Mouse (Mus musculus) left cerebral cortex, adult 18-20 months (tissue): ENCODE measurements at regions not wholly inside any gene's neighbourhood (a gene's known extent, or its start where the extent isn't known, plus 50 kb on each side); places are given as distances from the start of the nearest gene placed in this dataset.

ENCODE experiments used
- DNase-seq, 2 experiments: peaks; one replicate each; pipeline ENCODE4 v3.0.0; 2021 to 2022; ENCODE audit warnings: low spot score in 2 of 2, mixed read lengths in 1 of 2

- peak in 1 of 2 experiments; percentile 9 for DNase-seq
Measured at GRCm38 (mm10) chr6:10970587-10971138, 936.6 kb downstream of the Ndufa4 start.

- DNase-seq, result peak; percentile 5 to 21
Measured at GRCm38 (mm10) chr6:10969841-10970536, 937.3 kb downstream of the Ndufa4 start.

- no peak for DNase-seq
Measured at GRCm38 (mm10) chr6:10943545-10943944, 963.8 kb downstream of the Ndufa4 start.

GRCm38 (mm10) chr6:10941470-10941869 lies 965.8 kb downstream of the Ndufa4 start:
- no peak for DNase-seq
